Mouse (Mus musculus): ENCODE results near the gene Trak2.
"Not testable (repeated sequence)": the region's sequence is repeated elsewhere in the genome, so short reads cannot be mapped to it uniquely, and the experiment has no call there.

DNA sequence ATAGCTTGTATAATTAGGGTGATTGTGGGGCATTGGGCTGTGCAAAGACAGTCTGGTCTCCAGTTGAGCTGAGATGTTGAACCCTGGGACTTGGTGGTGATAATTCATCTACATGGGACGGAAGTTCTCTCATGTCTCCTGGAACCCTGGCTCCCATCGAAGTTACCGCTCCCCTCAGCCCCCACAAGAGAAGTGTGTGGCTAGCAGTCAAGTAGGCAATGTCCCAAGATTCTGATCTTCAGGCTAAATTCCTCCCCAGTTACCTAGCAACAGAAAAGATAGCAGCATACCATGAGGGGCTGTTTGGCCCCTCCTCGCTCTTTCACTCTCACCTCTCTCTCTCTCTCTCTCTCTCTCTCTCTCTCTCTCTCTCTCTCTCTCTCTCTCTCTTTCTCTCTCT is 114.1 kb downstream of the Trak2 start:
- TF ChIP-seq POLR2A (IDR thresholded peaks at IDR 0.05; ENCODE audit: borderline replicate concordance, insufficient read depth, low read length); CTCF (IDR thresholded peaks at IDR 0.05; ENCODE audit: borderline replicate concordance, insufficient read depth, low read depth, low read length): not testable (repeated sequence)

Data from cerebellum, adult 2 months (tissue).